Mouse (Mus musculus) myocyte (in vitro differentiated cells): Measurements from ENCODE around the gene Fbxo21.

Source experiments
- CEBPB ChIP-seq: IDR thresholded peaks from 2 replicates; pipeline ENCODE4 v1.6.1; 2011; ENCODE audit warnings: mild to moderate bottlenecking, moderate library complexity; ENCODE audit not compliant: poor library complexity, insufficient read depth, severe bottlenecking
- E2F4 ChIP-seq: IDR thresholded peaks from one replicate; pipeline ENCODE4 v1.6.1; 2011; ENCODE audit warnings: mild to moderate bottlenecking, control low read depth, moderate library complexity; ENCODE audit not compliant: insufficient read depth
- MAX ChIP-seq: IDR thresholded peaks from one replicate; pipeline ENCODE4 v1.6.1; 2011; ENCODE audit warnings: low read depth, mild to moderate bottlenecking, control low read depth
- MYOG ChIP-seq, 3 experiments: IDR thresholded peaks; one replicate each; pipeline ENCODE4 v1.6.1; 2011; ENCODE audit warnings: control low read depth in 2 of 3, low read depth in 2 of 3, mild to moderate bottlenecking in 2 of 3; ENCODE audit not compliant: insufficient read length in 2 of 3, control insufficient read depth in 1 of 3, insufficient read depth in 1 of 3
- POLR2A ChIP-seq: IDR thresholded peaks from one replicate; pipeline ENCODE4 v1.6.1; 2011; ENCODE audit warnings: low read depth, mild to moderate bottlenecking, control low read depth, moderate library complexity; ENCODE audit not compliant: insufficient read length
- REST ChIP-seq: IDR thresholded peaks from one replicate; pipeline ENCODE4 v1.6.1; 2011; ENCODE audit warnings: mild to moderate bottlenecking, control low read depth, moderate library complexity; ENCODE audit not compliant: insufficient read depth, insufficient read length
- USF1 ChIP-seq: IDR thresholded peaks from one replicate; pipeline ENCODE4 v1.6.1; 2011; ENCODE audit warnings: low read depth, mild to moderate bottlenecking, control low read depth, moderate library complexity

GRCm38 (mm10) chr5:118036888-118037797 lies 60.6 kb downstream of the Fbxo21 start:
- TF ChIP-seq POLR2A (no peak), MAX (no peak), USF1 (no peak), REST (no peak), MYOG (IDR thresholded peaks at IDR 0.05; ENCODE audit: control insufficient read depth in 1 of 3, insufficient read depth in 1 of 3, insufficient read length in 2 of 3, low read depth in 2 of 3) (no peak), E2F4 (no peak), CEBPB (no peak)
